In genomic region chr19:5794771-5795576, GRCm38 (mm10) we compare ENCODE assay signal across 8 mouse cellular contexts. TPM values are rescaled to one million over a fixed set of nuclear protein-coding genes. Genes with fewer than 3 reads are reported as not detected.
DNase-seq lines count a peak whose midpoint lies in the region; ATAC-seq and TF ChIP-seq lines count a peak whose summit lies in the region.

No protein-coding gene starts in this region.

- WGBS in forebrain, embryonic 11.5 days = 44% methylated on average over 5 of the region's 5 CpGs
- 33% methylated on average over 5 of the region's 5 CpGs for WGBS in intestine, embryonic 16.5 days
- WGBS in stomach, postnatal 0 days = 27% methylated on average over 5 of the region's 5 CpGs

- no peak for TF ChIP-seq EP300 in stomach, postnatal 0 days (optimal IDR thresholded peaks at IDR 0.05)

- H3K9me3 ChIP-seq in forebrain, embryonic 11.5 days (ENCODE audit: control insufficient read depth, low read length) = no peaks in the 10 kb centered on the region
- no peaks in the 10 kb centered on the region for H3K9me3 ChIP-seq in intestine, embryonic 16.5 days (ENCODE audit: control insufficient read depth, low read length)
- no peaks in the 10 kb centered on the region for H3K9me3 ChIP-seq in stomach, postnatal 0 days (ENCODE audit: control insufficient read depth, low read length)

- no peak overlapping the region for H3K27ac ChIP-seq in forebrain, embryonic 11.5 days (ENCODE audit: low read depth, low read length)
- H3K27ac ChIP-seq in intestine, embryonic 16.5 days (ENCODE audit: low read length) = peak overlapping the region; percentile 65
- H3K27ac ChIP-seq in stomach, postnatal 0 days (replicated peaks) = peak overlapping the region; percentile 41

- H3K27me3 ChIP-seq in forebrain, embryonic 11.5 days (ENCODE audit: control insufficient read depth, insufficient read depth, low read length) = no peaks in the 10 kb centered on the region
- no peaks in the 10 kb centered on the region for H3K27me3 ChIP-seq in intestine, embryonic 16.5 days (replicated peaks; ENCODE audit: control insufficient read depth, insufficient read depth, low read length)
- no peaks in the 10 kb centered on the region for H3K27me3 ChIP-seq in stomach, postnatal 0 days (ENCODE audit: control insufficient read depth, insufficient read depth, low read length)

- H3K4me3 ChIP-seq in forebrain, embryonic 11.5 days (ENCODE audit: low read depth, low read length) = no peak overlapping the region
- H3K4me3 ChIP-seq in intestine, embryonic 16.5 days (ENCODE audit: low read length) = no peak overlapping the region
- no peak overlapping the region for H3K4me3 ChIP-seq in stomach, postnatal 0 days (ENCODE audit: low read depth, low read length)

- DNase-seq in cerebellum, adult 9-11 months = peak; percentile 28
- DNase-seq in cerebellum, adult 11-12 months = no peak
- peak; percentile 90 for DNase-seq in ZHBTc4 (ENCODE audit: low read depth, low spot score)
- DNase-seq in forebrain, embryonic 11.5 days (ENCODE audit: low spot score) = peak; percentile 70
- DNase-seq in lung, postnatal 10 days = peak; percentile 43
- DNase-seq in stomach, postnatal 0 days (ENCODE audit: low spot score) = peak; percentile 49
- no peak for DNase-seq in frontal cortex, postnatal 14 days (ENCODE audit: low spot score in 2 of 2)

- H3K9ac ChIP-seq in forebrain, embryonic 11.5 days (ENCODE audit: low read length) = no peak overlapping the region
- 0 out of 2 replicates have a peak overlapping the region, but pooled peaks have one; percentile 24 for H3K9ac ChIP-seq in intestine, embryonic 16.5 days (ENCODE audit: low read depth, low read length)
- no peak overlapping the region for H3K9ac ChIP-seq in stomach, postnatal 0 days (ENCODE audit: low read length)

- peaks cover 23% of the 10 kb centered on the region for H3K36me3 ChIP-seq in forebrain, embryonic 11.5 days (ENCODE audit: control insufficient read depth, insufficient read depth, low read length)
- H3K36me3 ChIP-seq in intestine, embryonic 16.5 days (ENCODE audit: control insufficient read depth, insufficient read depth, low read length) = peaks cover 21% of the 10 kb centered on the region
- H3K36me3 ChIP-seq in stomach, postnatal 0 days (ENCODE audit: control insufficient read depth, insufficient read depth, low read length) = peaks cover 11% of the 10 kb centered on the region; the same call in 1 of the 2 replicates

- no peak for TF ChIP-seq CTCF in stomach, postnatal 0 days (IDR thresholded peaks at IDR 0.05; ENCODE audit: low read depth)

- H3K4me1 ChIP-seq in forebrain, embryonic 11.5 days (replicated peaks; ENCODE audit: control insufficient read depth, insufficient read depth, low read length) = peaks cover 17% of the 10 kb centered on the region; the same call in 1 of the 2 replicates
- peaks cover 29% of the 10 kb centered on the region for H3K4me1 ChIP-seq in intestine, embryonic 16.5 days (ENCODE audit: control insufficient read depth, insufficient read depth, low read length)
- H3K4me1 ChIP-seq in stomach, postnatal 0 days (replicated peaks; ENCODE audit: control insufficient read depth, insufficient read depth) = 0 out of 2 replicates have a peak, but pooled peaks cover 2% of the 10 kb centered on the region

- H3K4me2 ChIP-seq in forebrain, embryonic 11.5 days (ENCODE audit: low read depth, low read length, severe bottlenecking) = no peak overlapping the region
- H3K4me2 ChIP-seq in intestine, embryonic 16.5 days (ENCODE audit: low read depth, low read length) = 0 out of 2 replicates have a peak overlapping the region, but pooled peaks have one; percentile 17
- H3K4me2 ChIP-seq in stomach, postnatal 0 days (replicated peaks; ENCODE audit: low read depth) = no peak overlapping the region

- peak; percentile 29 for ATAC-seq in forebrain, embryonic 11.5 days (replicated peaks; ENCODE audit: low FRiP score)
- peak; percentile 38 for ATAC-seq in intestine, embryonic 16.5 days
- peak; percentile 50 for ATAC-seq in stomach, postnatal 0 days (ENCODE audit: low FRiP score, low TSS enrichment)

RNA-seq across cellular contexts. Expression of gene Scyl1, which starts 23.8 kb away (rescaled TPM):
- polyA plus RNA-seq in forebrain, embryonic 11.5 days (2014; fragmentation: Nextera tagmentation; extraction: Ambion mirVana) = 65.2 and 66.3 TPM in 2 replicates
- 58.9 and 64.3 TPM in 2 replicates for polyA plus RNA-seq in intestine, embryonic 16.5 days (2015; fragmentation: Nextera tagmentation; extraction: Ambion mirVana)
- polyA plus RNA-seq in stomach, postnatal 0 days (2015; fragmentation: Nextera tagmentation; extraction: Ambion mirVana) = 38.1 and 40.9 TPM in 2 replicates

RNA-seq across cellular contexts. Expression of gene Ltbp3, which starts 54.3 kb away (rescaled TPM):
- polyA plus RNA-seq in forebrain, embryonic 11.5 days (2014; fragmentation: Nextera tagmentation; extraction: Ambion mirVana) = 5.0 and 5.5 TPM in 2 replicates
- polyA plus RNA-seq in intestine, embryonic 16.5 days (2015; fragmentation: Nextera tagmentation; extraction: Ambion mirVana) = 14.0 and 20.8 TPM in 2 replicates
- 15.7 and 26.9 TPM in 2 replicates for polyA plus RNA-seq in stomach, postnatal 0 days (2015; fragmentation: Nextera tagmentation; extraction: Ambion mirVana)

Comparison
In these comparisons a context has a peak if more than half of its experiments do, and no peak if none do; other contexts are left out.
1. DNase-seq: peak in cerebellum, adult 9-11 months (single experiment), ZHBTc4 (single experiment), forebrain, embryonic 11.5 days (single experiment), lung, postnatal 10 days (single experiment) and stomach, postnatal 0 days (single experiment); none in cerebellum, adult 11-12 months (single experiment) and frontal cortex, postnatal 14 days (0 of 2).
2. Peak in every context shown above with its lines, with median percentiles within 50 percentile points of each other: ATAC-seq.